Mouse (Mus musculus) forebrain, postnatal 0 days (tissue): ENCODE data around the gene Clspn. TPM values are rescaled to one million over a fixed set of nuclear protein-coding genes. Genes with fewer than 3 reads are reported as not detected.

Source experiments
- ATAC-seq: fragments of 200-750 bp; cut with Nextera tagmentation; 2 replicates; pipeline ENCODE4 v1.8.0; 2017; ENCODE audit warnings: mild to moderate bottlenecking, moderate library complexity
- DNase-seq: peaks from one replicate; pipeline ENCODE4 v3.0.0-alpha.2; 2015
- H3K27ac ChIP-seq: fragments of 300-500 bp; sonication (generic); 2 replicates; pipeline ENCODE4 v1.5.1; 2014; ENCODE audit warnings: low read depth, mild to moderate bottlenecking, antibody characterized with exemption, low read length, moderate library complexity, mixed read lengths
- H3K27me3 ChIP-seq: fragments of 300-500 bp; sonication (generic); 2 replicates; pipeline ENCODE4 v1.6.1; 2014; ENCODE audit warnings: mild to moderate bottlenecking, low read length, mixed read lengths; ENCODE audit not compliant: insufficient read depth
- H3K36me3 ChIP-seq: fragments of 300-500 bp; sonication (generic); 2 replicates; pipeline ENCODE4 v1.6.1; 2014; ENCODE audit warnings: mild to moderate bottlenecking, moderate library complexity; ENCODE audit not compliant: insufficient read depth
- H3K4me1 ChIP-seq: fragments of 300-500 bp; sonication (generic); 2 replicates; pipeline ENCODE4 v1.6.1; 2014; ENCODE audit warnings: antibody characterized with exemption; ENCODE audit not compliant: insufficient read depth
- H3K4me2 ChIP-seq: fragments of 300-500 bp; sonication (generic); 2 replicates; pipeline ENCODE4 v1.6.1; 2014; ENCODE audit warnings: low read depth, mild to moderate bottlenecking, moderate library complexity
- H3K4me3 ChIP-seq: fragments of 300-500 bp; sonication (generic); 2 replicates; pipeline ENCODE4 v1.5.1; 2014; ENCODE audit warnings: low read depth, low read length, mixed read lengths
- H3K9ac ChIP-seq: fragments of 300-500 bp; sonication (generic); 2 replicates; pipeline ENCODE4 v1.6.1; 2014; ENCODE audit warnings: mild to moderate bottlenecking
- H3K9me3 ChIP-seq: fragments of 300-500 bp; sonication (generic); 2 replicates; pipeline ENCODE4 v1.6.1; 2016; ENCODE audit warnings: low read length
- CTCF ChIP-seq: sonication (generic); IDR thresholded peaks from 2 replicates; pipeline ENCODE4 v1.5.1; 2016; ENCODE audit warnings: antibody characterized with exemption, control low read depth, low read depth
- WGBS: fragments of 180-500 bp; shearing (Covaris S2); extraction: QIAGEN DNeasy Blood & Tissue Kit; methylation state at CpG from one replicate; pipeline ENCODE4 v1.1.7; 2014; 5-methylcytosine and 5-hydroxymethylcytosine counted together
- polyA plus RNA-seq: library from polyadenylated mRNA; unstranded; fragments of >200 nt; fragmentation: Nextera tagmentation; extraction: Ambion mirVana; gene quantifications from 2 replicates; pipeline ENCODE4 v1.2.1, GENCODE M21; 2015
- total RNA-seq: library from RNA; depleted of rRNA; stranded (reverse); fragments of >200 nt; gene quantifications from 2 replicates; pipeline ENCODE4 v1.2.3, GENCODE M21; 2014

Gene Clspn
- total and polyA plus RNA-seq, 2 experiments from 2014 or later, result 3.0 to 3.5 TPM

DNA sequence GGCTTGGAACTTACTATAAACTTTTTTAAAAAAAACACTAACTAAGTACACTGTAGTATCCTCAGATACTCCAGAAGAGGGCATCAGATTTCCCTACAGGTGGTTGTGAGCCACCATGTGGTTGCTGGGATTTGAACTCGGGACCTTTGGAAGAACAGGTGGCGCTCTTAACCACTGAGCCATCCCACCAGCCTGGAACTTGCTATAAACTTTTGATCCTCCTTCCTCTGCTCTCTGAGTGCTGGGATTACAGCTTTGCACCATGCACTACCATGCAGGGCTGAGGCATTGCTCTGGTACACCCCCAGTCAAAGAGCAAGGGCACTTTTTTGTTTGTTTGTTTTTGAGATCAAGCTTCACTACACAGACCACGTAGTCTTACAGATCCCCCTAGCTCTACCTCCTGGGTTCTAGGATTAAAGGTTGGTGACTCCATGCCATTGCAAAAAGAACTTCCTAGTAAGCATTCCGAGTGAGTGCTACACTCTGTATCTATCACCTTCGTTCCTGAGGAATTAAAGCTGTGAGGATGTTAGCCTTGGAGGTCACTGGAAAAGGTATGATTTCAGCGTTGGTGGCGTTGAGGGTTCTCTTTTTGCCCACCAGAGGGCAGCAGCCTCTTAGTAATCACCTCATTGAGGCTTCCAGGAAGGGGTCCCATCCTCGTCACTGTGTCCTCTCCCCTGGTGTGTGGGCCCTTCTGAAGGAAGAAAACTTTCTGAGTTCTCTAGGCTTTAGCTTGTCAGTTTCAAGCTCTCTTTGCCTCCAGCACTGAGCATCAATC, 43.4 kb downstream of the Clspn start:
- peak; percentile 73 for ATAC-seq
- H3K27ac ChIP-seq, result no peak overlapping the region
- no peaks in the 10 kb centered on the region for H3K4me1 ChIP-seq
- peak; percentile 93 for TF ChIP-seq CTCF
- 34% methylated on average over 8 of the region's 8 CpGs for WGBS
- H3K4me2 ChIP-seq, result no peak overlapping the region
- H3K27me3 ChIP-seq, result no peaks in the 10 kb centered on the region
- DNase-seq, result peak; percentile 85
- H3K4me3 ChIP-seq, result no peak overlapping the region
- no peaks in the 10 kb centered on the region for H3K36me3 ChIP-seq
- H3K9ac ChIP-seq, result no peak overlapping the region
- H3K9me3 ChIP-seq, result no peaks in the 10 kb centered on the region

DNA sequence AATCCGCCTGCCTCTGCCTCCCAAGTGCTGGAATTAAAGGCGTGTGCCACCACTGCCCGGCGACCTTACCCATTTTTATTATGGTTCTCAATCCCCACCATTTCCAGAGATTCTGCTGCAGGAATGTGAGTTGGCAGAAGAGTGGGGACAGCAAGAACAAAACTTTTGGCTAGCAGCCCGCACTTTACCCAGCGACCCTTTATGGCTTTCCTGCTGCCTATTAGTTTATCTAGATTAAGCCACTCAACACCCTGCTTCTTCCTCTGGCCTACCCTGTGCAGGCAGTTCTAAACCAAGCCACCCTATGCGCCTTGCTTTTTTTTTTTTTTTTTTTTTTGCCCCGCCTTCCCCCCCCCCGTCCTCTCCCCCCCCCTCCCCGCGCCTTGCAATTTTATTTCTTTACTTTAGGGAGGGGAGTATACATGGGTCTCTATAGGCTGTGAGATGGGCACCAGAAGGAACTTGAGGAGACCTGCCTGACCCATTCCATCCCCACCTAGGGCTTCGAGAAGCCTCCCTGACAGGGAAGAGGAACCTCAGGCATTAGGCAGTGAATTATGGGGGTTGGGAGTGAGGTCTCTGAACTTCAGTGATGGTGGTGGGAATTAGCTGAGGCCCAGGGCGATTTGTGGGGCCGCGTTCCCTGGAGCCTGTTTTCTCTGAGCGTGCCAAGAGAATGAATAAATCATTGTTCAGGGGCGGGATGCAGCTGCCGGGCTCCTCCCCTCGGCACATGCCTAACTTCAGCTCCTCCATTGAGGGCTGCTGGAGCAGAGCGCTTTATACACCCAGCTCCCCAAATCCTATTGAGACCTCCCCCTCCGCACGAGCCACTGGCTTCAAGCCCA, 45.1 kb downstream of the Clspn start:
- whole genome bisulfite sequencing, result 12% methylated on average over 20 of the region's 22 CpGs
- no peak overlapping the region for H3K27ac ChIP-seq
- no peaks in the 10 kb centered on the region for H3K9me3 ChIP-seq
- no peak for TF ChIP-seq CTCF
- H3K36me3 ChIP-seq, result no peaks in the 10 kb centered on the region
- H3K4me1 ChIP-seq, result no peaks in the 10 kb centered on the region
- DNase-seq (peak; percentile 69), ATAC-seq (peak; percentile 90)
- peak overlapping the region; percentile 22; the same call in 1 of the 2 replicates for H3K9ac ChIP-seq
- H3K27me3 ChIP-seq, result no peaks in the 10 kb centered on the region
- peak overlapping the region; percentile 45 for H3K4me2 ChIP-seq
- peak overlapping the region; percentile 18 for H3K4me3 ChIP-seq

DNA sequence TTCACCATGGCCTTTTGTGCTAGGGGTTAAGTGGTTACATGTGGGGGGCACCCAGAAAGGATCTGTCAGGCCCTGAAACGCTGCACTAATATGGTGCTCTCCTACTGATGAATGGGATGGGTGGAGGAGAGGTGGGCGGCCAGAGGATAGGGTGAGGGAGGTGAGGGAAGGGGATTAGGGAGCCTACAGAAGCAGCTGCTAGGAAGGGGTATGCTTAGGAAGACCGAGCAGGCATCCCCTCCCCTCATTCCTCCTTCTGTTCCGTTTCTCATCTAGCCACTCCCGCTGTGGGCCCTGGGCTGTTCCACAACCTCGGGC, 45.7 kb downstream of the Clspn start:
- no peaks in the 10 kb centered on the region for H3K27me3 ChIP-seq
- 4% methylated on average over 6 of the region's 6 CpGs for WGBS
- H3K36me3 ChIP-seq, result no peaks in the 10 kb centered on the region
- no peaks in the 10 kb centered on the region for H3K9me3 ChIP-seq
- H3K4me3 ChIP-seq, result peak overlapping the region; percentile 18; the same call in 1 of the 2 replicates
- H3K4me1 ChIP-seq, result no peaks in the 10 kb centered on the region
- no peak for DNase-seq
- H3K27ac ChIP-seq, result no peak overlapping the region
- no peak for TF ChIP-seq CTCF
- peak overlapping the region; percentile 22; the same call in 1 of the 2 replicates for H3K9ac ChIP-seq
- peak overlapping the region; percentile 45 for H3K4me2 ChIP-seq
- no peak for ATAC-seq

DNA sequence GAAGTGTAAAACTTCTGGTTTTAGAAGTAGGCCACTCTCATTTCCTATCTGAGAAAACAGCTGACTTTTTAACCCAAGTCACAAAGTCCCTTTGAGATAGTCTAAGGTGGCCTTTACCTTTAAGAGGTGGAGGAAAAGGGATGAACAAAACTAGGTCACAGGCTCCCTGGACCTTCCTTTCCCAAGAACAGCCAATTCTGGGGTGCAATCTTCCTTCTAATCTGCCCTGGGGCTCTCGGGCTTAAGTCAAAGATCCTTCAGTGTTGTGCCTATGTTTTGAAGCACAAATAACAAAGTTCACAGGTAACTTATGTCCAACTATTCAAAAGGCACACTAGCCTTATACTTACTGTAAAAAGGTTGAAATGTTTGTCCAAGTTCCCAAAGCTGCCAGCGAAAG, 47.4 kb downstream of the Clspn start:
- H3K4me2 ChIP-seq, result no peak overlapping the region
- no peak for TF ChIP-seq CTCF
- no peaks in the 10 kb centered on the region for H3K27me3 ChIP-seq
- no peak overlapping the region for H3K4me3 ChIP-seq
- H3K9me3 ChIP-seq, result no peaks in the 10 kb centered on the region
- H3K9ac ChIP-seq, result no peak overlapping the region
- no peak for DNase-seq
- no peak overlapping the region for H3K27ac ChIP-seq
- no peaks in the 10 kb centered on the region for H3K4me1 ChIP-seq
- 95% methylated on average over 2 of the region's 2 CpGs for WGBS
- no peaks in the 10 kb centered on the region for H3K36me3 ChIP-seq
- no peak for ATAC-seq

DNA sequence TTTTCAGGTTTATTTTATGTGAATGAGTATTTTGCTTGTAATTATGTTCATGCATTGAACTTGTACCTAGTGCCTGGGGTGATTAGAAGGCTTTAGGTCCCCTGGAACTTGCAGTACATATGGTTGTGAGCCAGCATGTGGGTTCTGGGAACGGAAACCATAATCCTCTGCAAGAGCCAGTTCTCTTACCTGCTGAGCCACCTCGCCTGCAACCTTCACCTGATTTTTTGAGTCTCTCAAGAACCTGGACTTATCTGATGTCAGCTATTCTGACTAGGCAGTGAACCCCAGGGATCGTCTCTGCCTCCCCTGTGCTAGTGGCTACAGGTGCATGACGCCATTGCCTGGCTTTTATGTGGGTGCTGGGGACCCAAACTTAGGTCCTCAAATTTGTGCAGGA, 49.0 kb downstream of the Clspn start:
- Histone ChIP-seq H3K9ac (no peak overlapping the region), H3K4me2 (no peak overlapping the region), H3K36me3 (no peaks in the 10 kb centered on the region), H3K4me1 (no peaks in the 10 kb centered on the region), H3K9me3 (no peaks in the 10 kb centered on the region), H3K27me3 (no peaks in the 10 kb centered on the region), H3K4me3 (no peak overlapping the region), H3K27ac (no peak overlapping the region)
- DNase-seq, result no peak
- WGBS, result 90% methylated on average over 4 of the region's 4 CpGs
- no peak for TF ChIP-seq CTCF
- ATAC-seq, result no peak

DNA sequence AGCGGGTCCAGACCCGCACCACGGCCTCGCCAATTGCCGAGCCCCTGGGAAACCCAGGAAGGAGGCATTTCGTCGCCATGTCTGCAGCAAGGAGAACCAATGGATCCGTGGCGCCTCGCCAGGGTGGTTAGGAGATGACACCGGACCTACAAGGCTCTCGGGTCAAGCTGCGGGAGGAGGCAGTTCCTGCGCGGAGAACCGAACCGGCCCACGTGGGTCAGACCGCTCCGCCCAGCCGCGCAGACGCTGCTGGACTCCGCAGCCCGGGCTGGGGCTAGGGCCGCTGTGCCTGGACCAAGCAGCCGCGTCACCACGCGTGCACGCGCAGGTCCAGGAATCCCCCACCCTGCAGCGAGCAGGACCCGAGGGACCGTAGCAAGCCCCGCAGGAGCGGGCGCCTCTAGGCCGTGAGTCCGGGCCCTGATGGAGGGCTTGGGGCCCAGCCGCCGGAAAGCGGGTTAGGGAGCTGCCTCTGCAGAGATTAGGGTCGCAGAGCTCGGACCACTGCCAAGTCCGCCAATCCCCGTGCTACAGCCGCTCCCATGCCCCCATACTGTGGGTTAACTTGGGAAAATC, 53.0 kb downstream of the Clspn start, which contains the start of gene 5730409E04Rik:
Gene 5730409E04Rik (plus strand): TSS at position 213 of the 576 bp plus-strand sequence.
- Histone ChIP-seq H3K4me2 (peak within 1 kb of the TSS; percentile 75), H3K9me3 (no peaks in the 10 kb centered on the region), H3K27ac (peak within 1 kb of the TSS; percentile 67), H3K27me3 (no peaks in the 10 kb centered on the region), H3K4me3 (peak within 1 kb of the TSS; percentile 57), H3K36me3 (peaks cover 5% of the 10 kb centered on the region; the same call in 1 of the 2 replicates), H3K9ac (peak within 1 kb of the TSS; percentile 78), H3K4me1 (no peaks in the 10 kb centered on the region)
- WGBS, result 2% methylated on average over 48 of the region's 48 CpGs
- no peak for TF ChIP-seq CTCF
- DNase-seq (peak; percentile 78), ATAC-seq (peak; percentile 94)

DNA sequence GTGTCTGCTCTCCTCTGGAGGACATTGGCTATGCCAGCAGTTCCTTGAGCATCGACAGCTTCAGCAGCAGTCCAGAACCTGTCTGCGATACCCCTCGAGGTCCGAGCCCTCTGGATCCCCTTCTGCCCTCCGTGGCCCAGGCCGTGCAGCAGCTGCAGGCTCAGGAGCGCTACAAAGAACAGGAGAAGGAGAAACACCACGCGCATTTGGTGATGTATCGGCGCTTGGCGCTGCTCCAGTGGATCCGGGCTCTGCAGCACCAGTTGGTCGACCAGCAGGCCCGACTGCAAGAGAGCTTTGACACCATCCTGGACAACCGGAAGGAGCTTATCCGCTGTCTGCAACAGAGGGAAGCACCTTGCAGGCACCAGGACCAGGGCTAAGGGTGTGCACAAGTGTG, 55.3 kb downstream of the Clspn start:
- no peak overlapping the region for H3K9ac ChIP-seq
- no peaks in the 10 kb centered on the region for H3K4me1 ChIP-seq
- WGBS, result 83% methylated on average over 17 of the region's 17 CpGs
- DNase-seq (no peak), ATAC-seq (no peak)
- H3K9me3 ChIP-seq, result no peaks in the 10 kb centered on the region
- H3K4me2 ChIP-seq, result no peak overlapping the region
- TF ChIP-seq CTCF, result no peak
- no peaks in the 10 kb centered on the region for H3K27me3 ChIP-seq
- no peak overlapping the region for H3K27ac ChIP-seq
- peaks cover 5% of the 10 kb centered on the region; the same call in 1 of the 2 replicates for H3K36me3 ChIP-seq
- no peak overlapping the region for H3K4me3 ChIP-seq
